Mouse (Mus musculus) ES-E14 (cell line): ENCODE data around the gene Srsf3. TPM values are rescaled to one million over a fixed set of nuclear protein-coding genes. Genes with fewer than 3 reads are reported as not detected.

ENCODE experiments used
- DNase-seq: peaks from one replicate; pipeline ENCODE4 v3.0.0-alpha.2; 2013; ENCODE audit warnings: low read depth, low spot score
- H3K27ac ChIP-seq: 2 replicates; pipeline ENCODE4 v1.5.1; 2012; ENCODE audit warnings: low read depth, mild to moderate bottlenecking, low read length, moderate library complexity, mixed read lengths; ENCODE audit not compliant: poor library complexity, insufficient read depth, severe bottlenecking
- H3K36me3 ChIP-seq: 2 replicates; pipeline ENCODE4 v1.6.1; 2012; ENCODE audit warnings: mild to moderate bottlenecking, low read length, moderate library complexity, mixed read lengths; ENCODE audit not compliant: control insufficient read depth, poor library complexity, insufficient read depth, severe bottlenecking
- H3K4me1 ChIP-seq, 2 experiments: fragments of 150-350 bp in 1 of 2; sonication (generic) in 1 of 2; 2 replicates each; pipeline ENCODE4 v1.6.1; 2012; ENCODE audit warnings: low read length in 2 of 2, mild to moderate bottlenecking in 1 of 2, mixed read lengths in 1 of 2; ENCODE audit not compliant: control insufficient read depth in 2 of 2, insufficient read depth in 2 of 2, poor library complexity in 1 of 2
- H3K4me3 ChIP-seq, 2 experiments: fragments of 150-350 bp in 1 of 2; sonication (generic) in 1 of 2; 2 replicates each; pipeline ENCODE4 v1.5.1; 2012; ENCODE audit warnings: low read length in 2 of 2, low read depth in 1 of 2, mild to moderate bottlenecking in 1 of 2, mixed read lengths in 1 of 2; ENCODE audit not compliant: insufficient read depth in 1 of 2, poor library complexity in 1 of 2, severe bottlenecking in 1 of 2
- H3K9ac ChIP-seq: 2 replicates; pipeline ENCODE4 v1.6.1; 2012; ENCODE audit warnings: low read depth, mild to moderate bottlenecking, low read length, mixed read lengths; ENCODE audit not compliant: poor library complexity, insufficient read depth, severe bottlenecking
- H3K9me3 ChIP-seq: fragments of 150-350 bp; sonication (generic); 2 replicates; pipeline ENCODE4 v1.6.1; 2012; ENCODE audit warnings: low read depth, mild to moderate bottlenecking, low read length; ENCODE audit not compliant: control insufficient read depth, insufficient read depth
- CHD2 ChIP-seq: IDR thresholded peaks from 2 replicates; pipeline ENCODE4 v1.6.1; 2014; ENCODE audit warnings: mild to moderate bottlenecking, low read depth, low read length, inconsistent platforms
- HCFC1 ChIP-seq: IDR thresholded peaks from 2 replicates; pipeline ENCODE4 v1.6.1; 2012; ENCODE audit warnings: low read length, inconsistent platforms, borderline replicate concordance; ENCODE audit not compliant: insufficient read depth
- MAFK ChIP-seq: IDR thresholded peaks from 2 replicates; pipeline ENCODE4 v1.6.1; 2014; ENCODE audit warnings: mild to moderate bottlenecking, low read depth, low read length, inconsistent platforms; ENCODE audit not compliant: insufficient read depth
- ZC3H11A ChIP-seq: IDR thresholded peaks from 2 replicates; pipeline ENCODE4 v1.6.1; 2012; ENCODE audit warnings: low read depth, mild to moderate bottlenecking, inconsistent platforms, low read length, borderline replicate concordance
- ZNF384 ChIP-seq: IDR thresholded peaks from 2 replicates; pipeline ENCODE4 v1.6.1; 2012; ENCODE audit warnings: low read depth, low read length, inconsistent platforms
- in situ Hi-C, 2 experiments: fragments of 600-800 bp; cut with MboI; formaldehyde crosslinking; loops; one replicate each; pipeline ENCODE4 v1.15.1; 2025; ENCODE audit warnings: low sequenced_read_pairs in 2 of 2, inconsistent platforms in 1 of 2; ENCODE audit not compliant: unreplicated experiment in 2 of 2
- total RNA-seq: library from RNA; depleted of rRNA; stranded (reverse); fragments of 300-350 nt; gene quantifications from 2 replicates; pipeline ENCODE4 v1.2.3, GENCODE M21; 2012

Srsf3 gene
- total RNA-seq, 1 experiment, result 317 TPM

DNA sequence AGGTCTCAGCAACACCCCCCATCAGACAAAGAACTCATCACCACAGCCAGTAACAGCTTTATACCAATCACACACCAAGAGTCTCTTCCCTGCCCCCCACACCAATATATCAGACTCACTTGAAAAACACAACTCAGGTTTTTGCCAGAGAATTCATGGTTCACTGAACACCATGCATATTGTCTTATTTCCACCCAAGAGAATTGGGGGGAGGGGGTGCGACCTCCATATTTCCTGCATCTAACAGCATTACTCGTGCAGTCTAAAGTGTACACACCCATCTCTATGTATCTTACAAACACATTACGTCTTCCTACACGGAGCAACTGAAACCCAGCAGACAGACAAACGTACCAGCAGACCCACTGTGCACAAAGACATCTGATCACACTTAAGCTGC is 39.4 kb downstream of the Srsf3 start:
- Histone ChIP-seq H3K4me3 (no peak overlapping the region), H3K9ac (no peak overlapping the region), H3K36me3 (no peaks in the 10 kb centered on the region), H3K4me1 (peaks cover 35 to 48% of the 10 kb centered on the region in 2 experiments), H3K27ac (no peak overlapping the region), H3K9me3 (no peaks in the 10 kb centered on the region)
- TF ChIP-seq CHD2 (no peak), MAFK (no peak), ZNF384 (no peak), HCFC1 (no peak), ZC3H11A (no peak)
- in situ Hi-C loops, result no loop called here
- no peak for DNase-seq

DNA sequence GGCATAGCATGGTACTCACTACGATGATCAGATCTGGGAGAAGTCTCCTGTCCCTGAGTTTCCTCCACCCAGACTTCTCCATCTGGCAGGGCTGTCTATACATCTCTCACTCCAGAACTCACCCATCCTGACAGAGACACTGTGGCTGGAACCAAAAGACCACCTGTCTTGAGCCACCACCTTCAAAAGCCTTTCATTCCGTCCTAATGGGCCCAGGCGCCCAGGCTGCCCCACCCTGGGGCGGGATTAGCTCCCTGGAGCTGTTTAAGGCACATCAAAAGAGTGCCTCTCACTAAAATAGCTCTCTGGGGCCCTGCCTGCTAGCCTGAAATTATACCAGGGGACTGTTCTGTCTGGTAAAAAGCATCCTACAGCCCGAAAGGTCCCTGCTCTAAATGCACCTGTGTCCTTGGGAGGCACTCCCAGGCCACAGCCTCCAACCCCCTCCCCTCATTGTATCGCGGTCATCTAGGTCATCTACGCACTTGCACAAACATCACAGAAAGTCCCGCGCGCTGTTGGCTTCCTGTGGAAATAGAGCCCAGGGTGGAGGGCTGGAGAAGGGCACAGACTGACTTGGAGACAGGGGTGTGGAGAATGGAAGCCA is 40.4 kb downstream of the Srsf3 start:
- H3K4me1 ChIP-seq, result peaks cover 34 to 46% of the 10 kb centered on the region in 2 experiments
- H3K9ac ChIP-seq, result no peak overlapping the region
- H3K27ac ChIP-seq, result peak overlapping the region; percentile 33

DNA sequence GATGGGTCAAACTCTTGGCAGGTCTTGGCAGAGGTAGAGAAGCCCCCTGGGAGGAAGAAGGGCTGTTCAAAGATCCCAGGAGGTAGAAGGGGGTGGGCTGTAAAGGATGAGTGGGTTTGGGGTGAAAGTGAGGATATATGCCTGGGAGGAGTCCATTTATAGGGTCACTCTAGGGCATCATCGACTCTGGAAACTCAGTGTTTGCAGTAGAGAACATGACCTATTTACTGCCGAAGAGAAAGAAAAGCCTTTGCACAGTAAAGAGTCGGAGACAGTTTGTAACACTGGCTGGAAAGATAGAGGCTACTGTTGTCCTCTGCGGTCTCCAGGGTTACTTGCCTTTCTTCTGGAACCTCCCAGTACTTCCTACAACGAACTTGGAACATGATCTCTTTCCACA is 40.9 kb downstream of the Srsf3 start:
- TF ChIP-seq CHD2, result no peak
- TF ChIP-seq ZNF384, result no peak
- no peak for TF ChIP-seq ZC3H11A
- no peak for TF ChIP-seq HCFC1
- no peaks in the 10 kb centered on the region for H3K9me3 ChIP-seq
- no peaks in the 10 kb centered on the region for H3K36me3 ChIP-seq
- DNase-seq, result no peak
- peak overlapping the region; percentile 33; the same call in 1 of the 2 replicates for H3K27ac ChIP-seq
- H3K4me3 ChIP-seq, result peak overlapping the region in 1 of 2 experiments; percentile 15; a peak in 3 of 4 replicates
- no peak overlapping the region for H3K9ac ChIP-seq
- peaks cover 32 to 42% of the 10 kb centered on the region in 2 experiments for H3K4me1 ChIP-seq
- in situ Hi-C loops, result no loop called here

More for the DNA sequence above, 40.4 kb downstream of the Srsf3 start:
- Histone ChIP-seq H3K9me3 (no peaks in the 10 kb centered on the region), H3K36me3 (no peaks in the 10 kb centered on the region), H3K4me3 (peak overlapping the region in 1 of 2 experiments; percentile 22; a peak in 3 of 4 replicates)
- peak; percentile 81 for DNase-seq
- TF ChIP-seq ZNF384 (no peak), CHD2 (no peak), ZC3H11A (no peak), MAFK (no peak), HCFC1 (no peak)
- in situ Hi-C loops, result no loop called here

DNA sequence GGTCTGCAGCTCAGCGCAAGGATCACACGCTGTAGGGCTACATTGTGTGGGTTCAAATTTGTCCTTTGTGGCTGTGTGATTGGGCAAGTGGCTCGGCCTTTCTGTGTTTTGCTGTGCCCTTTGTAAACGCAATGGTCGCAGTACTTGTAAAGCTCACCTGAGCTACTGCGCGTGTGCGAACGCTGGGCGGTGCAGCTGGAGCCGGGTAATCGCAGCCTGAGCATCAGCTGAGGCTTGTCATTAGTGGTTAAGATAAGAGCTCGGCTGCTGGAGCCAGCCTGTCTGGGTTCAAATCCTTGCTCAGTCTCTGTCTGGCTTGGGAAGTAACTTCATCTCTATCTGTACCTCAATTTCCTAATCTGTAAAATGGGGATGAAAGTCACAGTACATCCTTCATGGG is 41.7 kb downstream of the Srsf3 start:
- H3K4me3 ChIP-seq, result no peak overlapping the region
- H3K9ac ChIP-seq, result no peak overlapping the region
- no peaks in the 10 kb centered on the region for H3K36me3 ChIP-seq
- in situ Hi-C loops, result no loop called here
- TF ChIP-seq MAFK, result no peak
- TF ChIP-seq ZC3H11A, result no peak
- no peaks in the 10 kb centered on the region for H3K9me3 ChIP-seq
- no peak for DNase-seq
- no peak overlapping the region for H3K27ac ChIP-seq
- peaks cover 27 to 34% of the 10 kb centered on the region in 2 experiments for H3K4me1 ChIP-seq

DNA sequence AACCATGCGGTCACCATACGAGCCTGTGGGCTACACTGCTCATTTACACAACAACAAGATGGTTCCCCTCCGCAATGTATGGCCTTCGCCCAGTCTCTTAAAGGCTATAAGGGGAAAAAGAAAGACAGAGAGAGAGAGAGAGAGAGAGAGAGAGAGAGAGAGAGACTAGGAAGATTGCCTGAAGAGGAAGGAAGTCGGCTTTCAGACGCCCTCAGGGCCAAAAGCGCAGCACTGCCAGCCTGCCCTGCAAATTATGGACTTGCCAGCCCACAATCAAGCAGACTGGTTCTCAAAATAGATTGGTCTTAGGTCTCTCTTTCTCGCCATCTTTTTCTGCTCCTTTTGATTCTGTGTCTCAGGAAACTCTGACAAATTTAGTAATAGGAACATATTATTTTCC is 43.8 kb downstream of the Srsf3 start:
- H3K4me3 ChIP-seq, result no peak overlapping the region
- TF ChIP-seq MAFK (no peak), ZC3H11A (no peak), ZNF384 (no peak), CHD2 (no peak), HCFC1 (no peak)
- DNase-seq, result no peak
- H3K4me1 ChIP-seq, result peaks cover 20 to 25% of the 10 kb centered on the region in 2 experiments
- H3K9me3 ChIP-seq, result no peaks in the 10 kb centered on the region
- H3K9ac ChIP-seq, result no peak overlapping the region
- no peak overlapping the region for H3K27ac ChIP-seq
- in situ Hi-C loops, result no loop called here
- no peaks in the 10 kb centered on the region for H3K36me3 ChIP-seq
